Mouse (Mus musculus) E14TG2a.4 (cell line): ENCODE results near the gene Hmga2.

Experiments
- CTCF ChIP-seq: conservative IDR thresholded peaks from 2 replicates; pipeline ENCODE4 v1.5.1; 2014; ENCODE audit warnings: low read length
- NANOG ChIP-seq: IDR thresholded peaks from 2 replicates; pipeline ENCODE4 v1.6.1; 2014; ENCODE audit warnings: borderline replicate concordance, low read length, mixed read lengths
- POU5F1 ChIP-seq: IDR thresholded peaks from 2 replicates; pipeline ENCODE4 v1.6.1; 2014; ENCODE audit warnings: low read length, borderline replicate concordance

- no peak for TF ChIP-seq CTCF
- no peak for TF ChIP-seq POU5F1
- TF ChIP-seq NANOG, result no peak
Measured at GRCm38 (mm10) chr10:120461301-120461700, 15.0 kb downstream of the Hmga2 start.
